In genomic region chr13:97205052-97205701, GRCm38 (mm10) we compare ENCODE assay signal across 8 mouse cellular contexts. TPM values are rescaled to one million over a fixed set of nuclear protein-coding genes. Genes with fewer than 3 reads are reported as not detected.
DNase-seq lines count a peak whose midpoint lies in the region; ATAC-seq and TF ChIP-seq lines count a peak whose summit lies in the region.

No protein-coding gene starts in this region.

- 15% methylated on average over 18 of the region's 18 CpGs for WGBS in hindbrain, postnatal 0 days

- intact Hi-C loops in gastrocnemius, adult 2 months (cut with DNase I): no loop called here
- intact Hi-C loops in left cerebral cortex, adult 2 months (cut with DNase I): no loop called here

- H3K27ac ChIP-seq in gastrocnemius, adult 2 months: peak overlapping the region; percentile 87
- peak overlapping the region; percentile 48; the same call in 1 of the 2 replicates for H3K27ac ChIP-seq in hindbrain, postnatal 0 days
- H3K27ac ChIP-seq in left cerebral cortex, adult 2 months: peak overlapping the region; percentile 72

- TF ChIP-seq CTCF in gastrocnemius, adult 2 months (IDR thresholded peaks at IDR 0.05): peak; percentile 90
- TF ChIP-seq CTCF in hindbrain, postnatal 0 days (IDR thresholded peaks at IDR 0.05; ENCODE audit: low read depth): peak; percentile 76
- peak; percentile 86 for TF ChIP-seq CTCF in left cerebral cortex, adult 2 months (IDR thresholded peaks at IDR 0.05)

- peak; percentile 93 for DNase-seq in ZHBTc4 (ENCODE audit: low read depth, low spot score)
- peak; percentile 86 for DNase-seq in gastrocnemius, adult 2 months
- DNase-seq in hindbrain, postnatal 0 days (ENCODE audit: low spot score): peak; percentile 84
- peak; percentile 79 to 82 for DNase-seq in left cerebral cortex, adult 2 months (ENCODE audit: extremely low spot score in 1 of 2, low spot score in 2 of 2)
- DNase-seq in right cerebral cortex, adult 2 months (ENCODE audit: low spot score in 2 of 2): peak; percentile 91 to 94
- peak; percentile 90 for DNase-seq in urinary bladder, postnatal 14 days (ENCODE audit: low spot score)

- no peaks in the 10 kb centered on the region for H3K27me3 ChIP-seq in hindbrain, postnatal 0 days (ENCODE audit: insufficient read depth, low read length)

- no peaks in the 10 kb centered on the region for H3K36me3 ChIP-seq in hindbrain, postnatal 0 days (ENCODE audit: insufficient read depth, low read length)

- H3K9me3 ChIP-seq in hindbrain, postnatal 0 days (ENCODE audit: low read length): no peaks in the 10 kb centered on the region

- H3K9ac ChIP-seq in hindbrain, postnatal 0 days (replicated peaks; ENCODE audit: low read length): peak overlapping the region; percentile 40; the same call in 1 of the 2 replicates

- peak overlapping the region; percentile 81 for H3K4me3 ChIP-seq in gastrocnemius, adult 2 months
- H3K4me3 ChIP-seq in hindbrain, postnatal 0 days (ENCODE audit: low read length): peak overlapping the region; percentile 31
- H3K4me3 ChIP-seq in left cerebral cortex, adult 2 months: peak overlapping the region; percentile 40

- peak; percentile 90 for ATAC-seq in common myeloid progenitor, adult 5-6 weeks (replicated peaks; ENCODE audit: low read depth, poor library complexity, severe bottlenecking)
- peak; percentile 85 for ATAC-seq in hindbrain, postnatal 0 days
- ATAC-seq in megakaryocyte, adult 5-6 weeks (ENCODE audit: poor library complexity, severe bottlenecking): peak; percentile 68

- peak overlapping the region; percentile 77 for H3K4me2 ChIP-seq in hindbrain, postnatal 0 days (ENCODE audit: low read depth, low read length)

- no peaks in the 10 kb centered on the region for H3K4me1 ChIP-seq in hindbrain, postnatal 0 days (ENCODE audit: insufficient read depth, low read length)

RNA-seq across cellular contexts. Expression of gene Hexb, which starts 7.0 kb away (rescaled TPM):
- 29.5 and 30.5 TPM in 2 replicates for total RNA-seq in common myeloid progenitor, adult 5-6 weeks (2017)
- total RNA-seq in gastrocnemius, adult 2 months (2021): 10 to 100 TPM in 1 of 2 experiments, 1 to 10 TPM in 1; 7.6 to 10.9 TPM
- total RNA-seq in hindbrain, postnatal 0 days (2014; rRNA removed): 66.4 and 75.8 TPM in 2 replicates
- polyA plus RNA-seq in hindbrain, postnatal 0 days (2015; fragmentation: Nextera tagmentation; extraction: Ambion mirVana): 65.4 and 70.8 TPM in 2 replicates
- 100 to 1,000 TPM; 102 to 103 TPM for total RNA-seq in left cerebral cortex, adult 2 months (2021)
- 160 and 202 TPM in 2 replicates for total RNA-seq in megakaryocyte, adult 5-6 weeks (2015)
- 125 and 139 TPM in 2 replicates for total RNA-seq in megakaryocyte, adult 5-6 weeks (2017)

RNA-seq across cellular contexts. Expression of gene Enc1, which starts 35.7 kb away (rescaled TPM):
- total RNA-seq in common myeloid progenitor, adult 5-6 weeks (2017): 2.4 and 4.8 TPM in 2 replicates
- total RNA-seq in gastrocnemius, adult 2 months (2021): 1 to 10 TPM; 1.1 to 4.8 TPM
- 179 and 206 TPM in 2 replicates for total RNA-seq in hindbrain, postnatal 0 days (2014; rRNA removed)
- polyA plus RNA-seq in hindbrain, postnatal 0 days (2015; fragmentation: Nextera tagmentation; extraction: Ambion mirVana): 29.3 and 33.3 TPM in 2 replicates
- total RNA-seq in left cerebral cortex, adult 2 months (2021): 100 to 1,000 TPM; 653 to 683 TPM
- total RNA-seq in megakaryocyte, adult 5-6 weeks (2015): 2.0 and 3.0 TPM in 2 replicates
- 2.3 and 3.5 TPM in 2 replicates for total RNA-seq in megakaryocyte, adult 5-6 weeks (2017)

Comparison
In these comparisons a context has a peak if more than half of its experiments do, and no peak if none do; other contexts are left out.
1. Peak in every context shown above with its lines: DNase-seq, ATAC-seq, H3K4me3 ChIP-seq and H3K27ac ChIP-seq.
2. H3K4me3 ChIP-seq: peak in every context shown above with its lines; median percentile 81 in gastrocnemius, adult 2 months; 40 in left cerebral cortex, adult 2 months; 31 in hindbrain, postnatal 0 days.
3. RNA of gene Enc1, which starts 35.7 kb away (total RNA-seq): 653 to 683 TPM in left cerebral cortex, adult 2 months and 179 to 206 TPM in hindbrain, postnatal 0 days; 2.4 to 4.8 TPM in common myeloid progenitor, adult 5-6 weeks, 1.1 to 4.8 TPM in gastrocnemius, adult 2 months and 2.0 to 3.5 TPM in megakaryocyte, adult 5-6 weeks; every median in the first group is over 10 times any median in the second.